Mouse (Mus musculus) CH12.LX (cell line): ENCODE results near the gene Zbtb4. TPM values are rescaled to one million over a fixed set of nuclear protein-coding genes. Genes with fewer than 3 reads are reported as not detected.

ENCODE experiments used
- DNase-seq: peaks from one replicate; pipeline ENCODE4 v3.0.0-alpha.2; 2013; ENCODE audit errors: extremely low read depth
- H3K27ac ChIP-seq: 2 replicates; pipeline ENCODE4 v1.5.1; 2012; ENCODE audit warnings: low read depth, mild to moderate bottlenecking, control low read depth, moderate library complexity; ENCODE audit not compliant: insufficient read depth
- H3K27me3 ChIP-seq: replicated peaks from 2 replicates; pipeline ENCODE3; 2012; ENCODE audit warnings: inconsistent platforms
- H3K36me3 ChIP-seq, 2 experiments: replicated peaks in 1 of 2; 2 replicates each; pipeline versions ENCODE3 to v1.6.1; 2012; ENCODE audit warnings: inconsistent platforms in 1 of 2, low read length in 1 of 2, mild to moderate bottlenecking in 1 of 2, mixed read lengths in 1 of 2, moderate library complexity in 1 of 2; ENCODE audit not compliant: control insufficient read depth in 1 of 2, insufficient read depth in 1 of 2
- H3K4me1 ChIP-seq, 2 experiments: 2 replicates each; pipeline ENCODE4 v1.6.1; 2012; ENCODE audit warnings: inconsistent platforms in 1 of 2, moderate library complexity in 1 of 2; ENCODE audit not compliant: insufficient read depth in 2 of 2, control insufficient read depth in 1 of 2
- H3K4me2 ChIP-seq: 2 replicates; pipeline ENCODE4 v1.6.1; 2012; ENCODE audit warnings: low read depth, mild to moderate bottlenecking, control low read depth; ENCODE audit not compliant: poor library complexity, insufficient read depth, severe bottlenecking
- H3K4me3 ChIP-seq, 3 experiments: fragments of 150-350 bp in 1 of 3; sonication (generic) in 1 of 3; replicated peaks in 1 of 3; 2 replicates each; pipeline versions ENCODE3 to v1.5.1; 2011 to 2012; ENCODE audit warnings: low read depth in 2 of 3, low read length in 2 of 3, mild to moderate bottlenecking in 2 of 3, moderate library complexity in 2 of 3, control low read depth in 1 of 3, improper control_type of control experiment in 1 of 3, inconsistent platforms in 1 of 3, mixed read lengths in 1 of 3; ENCODE audit not compliant: poor library complexity in 1 of 3
- H3K79me2 ChIP-seq: replicated peaks from 2 replicates; pipeline ENCODE4 v1.6.1; 2012; ENCODE audit warnings: mild to moderate bottlenecking, moderate library complexity; ENCODE audit not compliant: control insufficient read depth, poor library complexity, insufficient read depth, severe bottlenecking; ENCODE audit errors: extremely low read depth
- H3K9ac ChIP-seq: 2 replicates; pipeline ENCODE4 v1.6.1; 2012; ENCODE audit warnings: low read depth, mild to moderate bottlenecking, control low read depth, moderate library complexity; ENCODE audit not compliant: insufficient read depth
- H3K9me3 ChIP-seq: replicated peaks from 2 replicates; pipeline ENCODE3; 2012; ENCODE audit warnings: low read length, inconsistent platforms, mixed read lengths
- BHLHE40 ChIP-seq: IDR thresholded peaks from 2 replicates; pipeline ENCODE4 v1.6.1; 2011; ENCODE audit warnings: mild to moderate bottlenecking, low read depth, low read length, improper control_type of control experiment
- CHD1 ChIP-seq: IDR thresholded peaks from 2 replicates; pipeline ENCODE4 v1.6.1; 2012; ENCODE audit warnings: low read depth, low read length, improper control_type of control experiment, inconsistent platforms
- CHD2 ChIP-seq: IDR thresholded peaks from 2 replicates; pipeline ENCODE4 v1.6.1; 2011; ENCODE audit warnings: low read length, improper control_type of control experiment
- CTCF ChIP-seq, 2 experiments: IDR thresholded peaks in 1 of 2; conservative IDR thresholded peaks in 1 of 2; 2 replicates each; pipeline ENCODE4 v1.5.1; 2011 to 2012; ENCODE audit warnings: low read depth in 2 of 2, low read length in 2 of 2, improper control_type of control experiment in 1 of 2, inconsistent platforms in 1 of 2, mild to moderate bottlenecking in 1 of 2, moderate library complexity in 1 of 2
- E2F4 ChIP-seq: IDR thresholded peaks from 2 replicates; pipeline ENCODE4 v1.6.1; 2011; ENCODE audit warnings: low read depth, low read length, improper control_type of control experiment; ENCODE audit not compliant: insufficient replicate concordance
- ELF1 ChIP-seq: IDR thresholded peaks from 2 replicates; pipeline ENCODE4 v1.6.1; 2014; ENCODE audit warnings: low read depth, mild to moderate bottlenecking, inconsistent platforms, low read length, improper control_type of control experiment
- EP300 ChIP-seq: IDR thresholded peaks from 2 replicates; pipeline ENCODE4 v1.6.1; 2011; ENCODE audit warnings: low read length, improper control_type of control experiment
- ETS1 ChIP-seq: conservative IDR thresholded peaks from 2 replicates; pipeline ENCODE4 v1.6.1; 2012; ENCODE audit warnings: low read depth, mild to moderate bottlenecking, inconsistent platforms, low read length, improper control_type of control experiment, moderate library complexity
- HCFC1 ChIP-seq: IDR thresholded peaks from 2 replicates; pipeline ENCODE4 v1.6.1; 2012; ENCODE audit warnings: low read depth, mild to moderate bottlenecking, inconsistent platforms, low read length, improper control_type of control experiment
- IRF4 ChIP-seq: IDR thresholded peaks from 2 replicates; pipeline ENCODE4 v1.6.1; 2014; ENCODE audit warnings: low read depth, mild to moderate bottlenecking, inconsistent platforms, low read length, improper control_type of control experiment
- JUN ChIP-seq: IDR thresholded peaks from 2 replicates; pipeline ENCODE4 v1.6.1; 2011; ENCODE audit warnings: low read depth, mild to moderate bottlenecking, low read length, improper control_type of control experiment, moderate library complexity; ENCODE audit not compliant: insufficient read depth
- JUND ChIP-seq: conservative IDR thresholded peaks from 2 replicates; pipeline ENCODE4 v1.6.1; 2011; ENCODE audit warnings: low read depth, low read length, improper control_type of control experiment
- KAT2A ChIP-seq: IDR thresholded peaks from 2 replicates; pipeline ENCODE4 v1.6.1; 2012; ENCODE audit warnings: low read length, improper control_type of control experiment, inconsistent platforms; ENCODE audit not compliant: insufficient replicate concordance
- MAFK ChIP-seq: IDR thresholded peaks from 2 replicates; pipeline ENCODE4 v1.6.1; 2011; ENCODE audit warnings: low read length, improper control_type of control experiment; ENCODE audit not compliant: insufficient replicate concordance
- MAZ ChIP-seq: IDR thresholded peaks from 2 replicates; pipeline ENCODE4 v1.6.1; 2012; ENCODE audit warnings: low read depth, mild to moderate bottlenecking, inconsistent platforms, low read length, improper control_type of control experiment, moderate library complexity
- MXI1 ChIP-seq: IDR thresholded peaks from 2 replicates; pipeline ENCODE4 v1.6.1; 2011; ENCODE audit warnings: mild to moderate bottlenecking, low read depth, low read length, improper control_type of control experiment
- MYC ChIP-seq: IDR thresholded peaks from 2 replicates; pipeline ENCODE4 v1.6.1; 2011; ENCODE audit warnings: low read depth, mild to moderate bottlenecking, improper control_type of control experiment, low read length
- NELFE ChIP-seq: IDR thresholded peaks from 2 replicates; pipeline ENCODE4 v1.6.1; 2011; ENCODE audit warnings: low read depth, low read length, improper control_type of control experiment
- NRF1 ChIP-seq: IDR thresholded peaks from 2 replicates; pipeline ENCODE4 v1.6.1; 2014; ENCODE audit warnings: low read depth, mild to moderate bottlenecking, inconsistent platforms, low read length, improper control_type of control experiment, moderate library complexity
- POLR2A ChIP-seq: IDR thresholded peaks from 2 replicates; pipeline ENCODE4 v1.6.1; 2011; ENCODE audit warnings: low read depth, mild to moderate bottlenecking, improper control_type of control experiment, low read length
- POLR2AphosphoS2 ChIP-seq: IDR thresholded peaks from 2 replicates; pipeline ENCODE4 v1.6.1; 2011; ENCODE audit warnings: low read depth, low read length, improper control_type of control experiment
- RAD21 ChIP-seq: IDR thresholded peaks from 2 replicates; pipeline ENCODE4 v1.6.1; 2011; ENCODE audit warnings: low read depth, mild to moderate bottlenecking, low read length, improper control_type of control experiment, moderate library complexity
- RCOR1 ChIP-seq: conservative IDR thresholded peaks from 2 replicates; pipeline ENCODE4 v1.6.1; 2012; ENCODE audit warnings: low read depth, mild to moderate bottlenecking, inconsistent platforms, low read length, improper control_type of control experiment
- SIN3A ChIP-seq: IDR thresholded peaks from 2 replicates; pipeline ENCODE4 v1.6.1; 2012; ENCODE audit warnings: low read length, improper control_type of control experiment, inconsistent platforms
- SMC3 ChIP-seq: IDR thresholded peaks from 2 replicates; pipeline ENCODE4 v1.6.1; 2011; ENCODE audit warnings: low read depth, low read length, improper control_type of control experiment
- TBP ChIP-seq: conservative IDR thresholded peaks from 2 replicates; pipeline ENCODE4 v1.6.1; 2011; ENCODE audit warnings: low read depth, low read length, improper control_type of control experiment
- TCF12 ChIP-seq: IDR thresholded peaks from 2 replicates; pipeline ENCODE4 v1.6.1; 2014; ENCODE audit warnings: low read depth, mild to moderate bottlenecking, inconsistent platforms, low read length, improper control_type of control experiment
- UBTF ChIP-seq: IDR thresholded peaks from 2 replicates; pipeline ENCODE4 v1.6.1; 2012; ENCODE audit warnings: low read depth, mild to moderate bottlenecking, inconsistent platforms, low read length, improper control_type of control experiment, moderate library complexity
- USF1 ChIP-seq: IDR thresholded peaks from 2 replicates; pipeline ENCODE4 v1.6.1; 2014; ENCODE audit warnings: low read depth, mild to moderate bottlenecking, inconsistent platforms, low read length, improper control_type of control experiment
- USF2 ChIP-seq: conservative IDR thresholded peaks from 2 replicates; pipeline ENCODE4 v1.6.1; 2011; ENCODE audit warnings: low read depth, low read length, improper control_type of control experiment
- ZC3H11A ChIP-seq: IDR thresholded peaks from 2 replicates; pipeline ENCODE4 v1.6.1; 2012; ENCODE audit warnings: low read depth, mild to moderate bottlenecking, inconsistent platforms, low read length, improper control_type of control experiment
- ZKSCAN1 ChIP-seq: IDR thresholded peaks from 2 replicates; pipeline ENCODE4 v1.6.1; 2012; ENCODE audit warnings: low read depth, inconsistent platforms, low read length, improper control_type of control experiment, borderline replicate concordance
- ZMIZ1 ChIP-seq: IDR thresholded peaks from 2 replicates; pipeline ENCODE4 v1.6.1; 2012; ENCODE audit warnings: low read depth, mild to moderate bottlenecking, inconsistent platforms, low read length, improper control_type of control experiment
- ZNF384 ChIP-seq: IDR thresholded peaks from 2 replicates; pipeline ENCODE4 v1.6.1; 2012; ENCODE audit warnings: low read depth, low read length, improper control_type of control experiment, inconsistent platforms
- dilution Hi-C: fragments of 300-500 bp; cut with MboI; formaldehyde crosslinking; loops from 2 replicates; pipeline ENCODE4 v1.14.3; 2020; ENCODE audit warnings: low sequenced_read_pairs; ENCODE audit not compliant: extremely low pct_unique_long_range_greater_than_20kb, extremely low pct_ligation_motif_present
- in situ Hi-C: fragments of 300-500 bp; cut with MboI; formaldehyde crosslinking; loops from 3 replicates; pipeline ENCODE4 v1.14.3; 2019; ENCODE audit warnings: low sequenced_read_pairs, low pct_ligation_motif_present, low pct_unique_long_range_greater_than_20kb, mixed read lengths
- polyA plus RNA-seq: library from polyadenylated mRNA; unstranded; fragments of >175 nt; gene quantifications from 2 replicates; pipeline ENCODE4 v1.2.1, GENCODE M21; 2012; ENCODE audit warnings: low read depth; ENCODE audit not compliant: insufficient read length
- total RNA-seq, 2 experiments: library from RNA; depleted of rRNA; stranded (reverse); fragments of 300-350 nt in 1 of 2; fragments of >200 nt in 1 of 2; gene quantifications; 2 replicates each; pipeline ENCODE4 v1.2.3; 2012 to 2014

Zbtb4 gene
- total and polyA plus RNA-seq, 3 experiments = 0.75 to 3.4 (median 2.3) TPM

GRCm38 (mm10) chr11:69767625-69767909 is 1.9 kb downstream of the Zbtb4 start:
- Histone ChIP-seq H3K79me2 (no peaks in the 10 kb centered on the region; the same call in 1 of the 2 replicates), H3K4me1 (peaks cover 13 to 21% of the 10 kb centered on the region in 2 experiments), H3K27me3 (peaks cover 4% of the 10 kb centered on the region), H3K9ac (no peak overlapping the region), H3K4me2 (no peak overlapping the region), H3K9me3 (no peaks in the 10 kb centered on the region), H3K36me3 (no peaks in the 10 kb centered on the region), H3K27ac (no peak overlapping the region), H3K4me3 (peak overlapping the region in 1 of 3 experiments; percentile 5)
- no peak for DNase-seq
- TF ChIP-seq RAD21 (no peak), MAZ (no peak), JUN (no peak), USF2 (no peak), BHLHE40 (no peak), ELF1 (no peak)
- in situ Hi-C loops = no loop called here
- dilution Hi-C loops = no loop called here

- peak; percentile 79 for DNase-seq
- Histone ChIP-seq H3K27me3 (no peaks in the 10 kb centered on the region), H3K4me2 (peak overlapping the region; percentile 53), H3K36me3 (peaks cover 8 to 35% of the 10 kb centered on the region in 2 experiments), H3K4me1 (peaks cover 40 to 60% of the 10 kb centered on the region in 2 experiments), H3K9ac (peak overlapping the region; percentile 47), H3K9me3 (no peaks in the 10 kb centered on the region), H3K79me2 (no peaks in the 10 kb centered on the region), H3K4me3 (peak overlapping the region; percentile 24 to 47 (median 26)), H3K27ac (peak overlapping the region; percentile 50)
- dilution Hi-C loops = no loop called here
- in situ Hi-C loops = no loop called here
- TF ChIP-seq TCF12 = peak; percentile 73
- no peak for TF ChIP-seq RCOR1
- no peak for TF ChIP-seq ZC3H11A
- TF ChIP-seq SIN3A = peak; percentile 45; the same call in 1 of the 2 replicates
- TF ChIP-seq ETS1 = peak; percentile 51; the same call in 1 of the 2 replicates
- 0 out of 2 replicates have a peak, but pooled peaks have one; percentile 36 for TF ChIP-seq EP300
- TF ChIP-seq POLR2A = peak; percentile 73
- TF ChIP-seq TBP = peak; percentile 86
- TF ChIP-seq MAZ = no peak
- 0 out of 2 replicates have a peak, but pooled peaks have one; percentile 18 for TF ChIP-seq MAFK
- TF ChIP-seq NRF1 = 0 out of 2 replicates have a peak, but pooled peaks have one; percentile 20
- TF ChIP-seq ZKSCAN1 = no peak
- no peak for TF ChIP-seq POLR2AphosphoS2
- TF ChIP-seq JUND = no peak
- no peak for TF ChIP-seq SMC3
- TF ChIP-seq ZNF384 = no peak
- peak; percentile 49 for TF ChIP-seq NELFE
- no peak for TF ChIP-seq KAT2A
- no peak for TF ChIP-seq IRF4
- no peak for TF ChIP-seq RAD21
- no peak for TF ChIP-seq MYC
- TF ChIP-seq MXI1 = no peak
- peak; percentile 54 for TF ChIP-seq HCFC1
- no peak for TF ChIP-seq JUN
- TF ChIP-seq ZMIZ1 = peak; percentile 50; the same call in 1 of the 2 replicates
- TF ChIP-seq UBTF = no peak
- TF ChIP-seq E2F4 = no peak
- no peak for TF ChIP-seq USF1
- TF ChIP-seq CHD1 = no peak
- no peak for TF ChIP-seq CTCF (conservative IDR thresholded peaks at IDR 0.05 in 1 of 2, IDR thresholded peaks at IDR 0.05 in 1 of 2; ENCODE audit: low read depth in 2 of 2, low read length in 2 of 2)
- TF ChIP-seq CHD2 = no peak
These were observed 9.2 kb downstream of the Zbtb4 start for GRCm38 (mm10) chr11:69774961-69775360.
